Mouse (Mus musculus) forebrain, embryonic 13.5 days (tissue): ENCODE data around the gene Tcirg1. TPM values are rescaled to one million over a fixed set of nuclear protein-coding genes. Genes with fewer than 3 reads are reported as not detected.

Experiments used
- polyA plus RNA-seq: library from polyadenylated mRNA; unstranded; fragments of >200 nt; fragmentation: Nextera tagmentation; extraction: Ambion mirVana; gene quantifications from 2 replicates; pipeline ENCODE4 v1.2.1, GENCODE M21; 2015

Tcirg1 gene
- polyA plus RNA-seq, 1 experiment from 2014 or later = 10.4 TPM

Other genes starting within 250 kb of the Tcirg1 start
- gene Lrp5, start 220.6 kb downstream of the Tcirg1 start, polyA plus RNA-seq = 2.0 and 2.2 TPM in 2 replicates
- 27.8 and 32.6 TPM in 2 replicates for gene 1810055G02Rik, start 198.8 kb downstream of the Tcirg1 start, polyA plus RNA-seq
- 43.3 and 52.7 TPM in 2 replicates for gene Kmt5b, start 139.7 kb downstream of the Tcirg1 start, polyA plus RNA-seq
- 53.1 and 54.8 TPM in 2 replicates for gene Chka, start 55.4 kb downstream of the Tcirg1 start, polyA plus RNA-seq
- 197 and 208 TPM in 2 replicates for gene Ndufs8, start 5.6 kb upstream of the Tcirg1 start, polyA plus RNA-seq
- 1.1 TPM in 2 replicates for gene Aldh3b1, start 22.7 kb upstream of the Tcirg1 start, polyA plus RNA-seq
- 3.8 and 5.3 TPM in 2 replicates for gene Unc93b1, start 28.1 kb upstream of the Tcirg1 start, polyA plus RNA-seq
- not detected in 2 replicates for gene Aldh3b3, start 51.5 kb upstream of the Tcirg1 start, polyA plus RNA-seq
- 0.15 TPM in 1 of 2 replicates, not detected in the other for gene Aldh3b2, start 65.2 kb upstream of the Tcirg1 start, polyA plus RNA-seq
- gene Acy3, start 79.4 kb upstream of the Tcirg1 start, polyA plus RNA-seq = 0.68 and 1.4 TPM in 2 replicates
- not detected in 2 replicates for gene Tbx10, start 85.6 kb upstream of the Tcirg1 start, polyA plus RNA-seq
- gene Nudt8, start 93.4 kb upstream of the Tcirg1 start, polyA plus RNA-seq = 25.8 and 28.2 TPM in 2 replicates
- gene Gm49405, start 93.5 kb upstream of the Tcirg1 start, polyA plus RNA-seq = 5.4 and 5.7 TPM in 2 replicates
- 5.5 and 5.7 TPM in 2 replicates for gene Doc2g, start 96.2 kb upstream of the Tcirg1 start, polyA plus RNA-seq
- 202 and 216 TPM in 2 replicates for gene Ndufv1, start 105.7 kb upstream of the Tcirg1 start, polyA plus RNA-seq
- 390 and 392 TPM in 2 replicates for gene Gstp1, start 130.9 kb upstream of the Tcirg1 start, polyA plus RNA-seq
- 1.0 and 2.5 TPM in 2 replicates for gene Gstp2, start 138.9 kb upstream of the Tcirg1 start, polyA plus RNA-seq
- not detected in 2 replicates for gene Gstp3, start 152.4 kb upstream of the Tcirg1 start, polyA plus RNA-seq
- not detected in 2 replicates for gene Cabp2, start 174.4 kb upstream of the Tcirg1 start, polyA plus RNA-seq
- 77.4 and 80.3 TPM in 2 replicates for gene Cdk2ap2, start 190.0 kb upstream of the Tcirg1 start, polyA plus RNA-seq
- 21.1 and 32.0 TPM in 2 replicates for gene Pitpnm1, start 192.9 kb upstream of the Tcirg1 start, polyA plus RNA-seq
- gene Aip, start 218.7 kb upstream of the Tcirg1 start, polyA plus RNA-seq = 73.7 and 75.9 TPM in 2 replicates
- gene Gpr152, start 232.7 kb upstream of the Tcirg1 start, polyA plus RNA-seq = 0.04 TPM in 1 of 2 replicates, not detected in the other
- gene Cabp4, start 236.9 kb upstream of the Tcirg1 start, polyA plus RNA-seq = 0.09 and 0.13 TPM in 2 replicates
- 126 and 144 TPM in 2 replicates for gene Coro1b, start 241.5 kb upstream of the Tcirg1 start, polyA plus RNA-seq
- 0.33 and 0.65 TPM in 2 replicates for gene Ptprcap, start 246.5 kb upstream of the Tcirg1 start, polyA plus RNA-seq